Mouse (Mus musculus) limb, embryonic 13.5 days (tissue): ENCODE measurements around the gene Zfp3. TPM values are rescaled to one million over a fixed set of nuclear protein-coding genes. Genes with fewer than 3 reads are reported as not detected.
"Not testable (repeated sequence)": the region's sequence is repeated elsewhere in the genome, so short reads cannot be mapped to it uniquely, and the experiment has no call there.

Experiments used
- ATAC-seq: fragments of 200-750 bp; cut with Nextera tagmentation; 2 replicates; pipeline ENCODE4 v1.8.0; 2017; ENCODE audit warnings: low read depth, moderate number of reproducible peaks, moderate TSS enrichment; ENCODE audit not compliant: low FRiP score
- H3K27ac ChIP-seq: fragments of 300-500 bp; sonication (generic); 2 replicates; pipeline ENCODE4 v1.5.1; 2015; ENCODE audit warnings: inconsistent platforms, mild to moderate bottlenecking, moderate library complexity
- H3K27me3 ChIP-seq: fragments of 300-500 bp; sonication (generic); 2 replicates; pipeline ENCODE4 v1.6.1; 2015; ENCODE audit warnings: mild to moderate bottlenecking, inconsistent platforms
- H3K36me3 ChIP-seq: fragments of 300-500 bp; sonication (generic); 2 replicates; pipeline ENCODE4 v1.6.1; 2015; ENCODE audit warnings: inconsistent platforms, mild to moderate bottlenecking, moderate library complexity
- H3K4me1 ChIP-seq: fragments of 300-500 bp; sonication (generic); 2 replicates; pipeline ENCODE4 v1.6.1; 2015; ENCODE audit warnings: inconsistent platforms
- H3K4me2 ChIP-seq: fragments of 300-500 bp; sonication (generic); replicated peaks from 2 replicates; pipeline ENCODE4 v1.6.1; 2015; ENCODE audit warnings: inconsistent platforms, mild to moderate bottlenecking, moderate library complexity
- H3K4me3 ChIP-seq: fragments of 300-500 bp; sonication (generic); 2 replicates; pipeline ENCODE4 v1.5.1; 2015; ENCODE audit warnings: moderate library complexity, mild to moderate bottlenecking, inconsistent platforms
- H3K9ac ChIP-seq: fragments of 300-500 bp; sonication (generic); 2 replicates; pipeline ENCODE4 v1.6.1; 2015; ENCODE audit warnings: mild to moderate bottlenecking, inconsistent platforms
- H3K9me3 ChIP-seq: fragments of 300-500 bp; sonication (generic); 2 replicates; pipeline ENCODE4 v1.6.1; 2016; ENCODE audit warnings: inconsistent platforms
- WGBS: fragments of 180-500 bp; shearing (Covaris S2); methylation state at CpG from one replicate; pipeline ENCODE4 v1.1.7; 2015; 5-methylcytosine and 5-hydroxymethylcytosine counted together
- polyA plus RNA-seq: library from polyadenylated mRNA; unstranded; fragments of >200 nt; fragmentation: Nextera tagmentation; extraction: Ambion mirVana; gene quantifications from 2 replicates; pipeline ENCODE4 v1.2.1, GENCODE M21; 2015

Zfp3 gene
- polyA plus RNA-seq, 1 experiment from 2014 or later: 6.8 TPM

DNA sequence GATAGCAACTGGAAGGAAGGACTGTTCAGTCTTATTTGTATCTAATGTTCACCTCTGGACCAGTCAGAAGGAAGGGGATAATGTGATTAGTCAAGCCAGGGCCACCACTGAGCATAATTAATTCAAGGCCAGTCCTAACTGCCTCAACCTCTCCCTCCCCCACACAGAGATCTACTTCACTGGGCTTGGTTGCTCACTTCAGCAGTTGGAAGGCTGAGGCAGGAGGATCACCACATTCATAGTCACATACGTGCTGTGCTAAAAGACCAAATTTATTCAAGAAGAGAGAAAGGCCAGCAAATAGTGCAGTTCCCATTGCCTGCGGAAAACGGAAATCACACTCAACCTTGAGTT lies 450 bp upstream of the Zfp3 start:
- peak overlapping the region; percentile 61; the same call in 1 of the 2 replicates for H3K27ac ChIP-seq
- H3K4me2 ChIP-seq: peak overlapping the region; percentile 79
- H3K4me1 ChIP-seq: peaks cover 12% of the 10 kb centered on the region
- ATAC-seq: no peak
- peak overlapping the region; percentile 69 for H3K4me3 ChIP-seq
- no peaks in the 10 kb centered on the region for H3K9me3 ChIP-seq
- H3K27me3 ChIP-seq: no peaks in the 10 kb centered on the region
- peaks cover 8% of the 10 kb centered on the region; the same call in 1 of the 2 replicates for H3K36me3 ChIP-seq
- peak overlapping the region; percentile 77 for H3K9ac ChIP-seq
- 34% methylated on average over 3 of the region's 3 CpGs for WGBS

DNA sequence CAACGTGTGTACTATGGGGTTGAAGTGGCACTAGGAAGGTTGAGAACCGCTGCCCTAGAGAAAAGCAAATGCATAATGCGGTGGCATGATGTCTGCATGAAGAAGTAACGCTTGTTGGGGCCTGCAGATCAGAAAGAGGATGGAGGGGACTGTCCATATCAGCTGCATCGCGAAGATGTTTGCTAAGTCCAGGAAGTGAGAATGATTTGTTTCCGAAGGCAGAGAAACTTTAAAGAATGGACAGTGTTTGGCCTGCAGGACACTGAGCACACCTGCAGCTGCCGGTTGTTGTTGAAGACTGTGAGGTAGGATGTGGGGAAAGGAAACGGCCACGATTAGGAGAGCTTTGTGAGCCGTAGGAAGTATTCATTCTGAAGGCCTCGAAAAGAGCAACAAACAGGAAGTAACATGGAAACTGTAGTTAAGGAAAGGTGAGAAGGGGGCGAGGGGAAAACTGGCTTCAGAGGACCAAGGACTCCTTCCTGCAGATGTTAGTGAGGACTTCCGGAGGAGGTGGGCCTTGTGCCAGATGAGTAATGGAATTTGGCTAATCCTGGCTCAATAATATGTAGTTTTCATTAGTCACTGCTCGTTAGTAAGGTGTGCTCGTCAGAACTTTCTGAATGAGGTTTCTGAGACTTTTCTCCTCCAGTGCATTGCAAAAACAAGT lies 1.9 kb downstream of the Zfp3 start:
- no peak for ATAC-seq
- Histone ChIP-seq H3K9ac (no peak overlapping the region), H3K27me3 (no peaks in the 10 kb centered on the region), H3K4me3 (no peak overlapping the region), H3K9me3 (no peaks in the 10 kb centered on the region), H3K27ac (no peak overlapping the region; the same call in 1 of the 2 replicates), H3K4me2 (no peak overlapping the region), H3K36me3 (peaks cover 10% of the 10 kb centered on the region), H3K4me1 (peaks cover 12% of the 10 kb centered on the region)
- WGBS: 74% methylated on average over 16 of the region's 16 CpGs

DNA sequence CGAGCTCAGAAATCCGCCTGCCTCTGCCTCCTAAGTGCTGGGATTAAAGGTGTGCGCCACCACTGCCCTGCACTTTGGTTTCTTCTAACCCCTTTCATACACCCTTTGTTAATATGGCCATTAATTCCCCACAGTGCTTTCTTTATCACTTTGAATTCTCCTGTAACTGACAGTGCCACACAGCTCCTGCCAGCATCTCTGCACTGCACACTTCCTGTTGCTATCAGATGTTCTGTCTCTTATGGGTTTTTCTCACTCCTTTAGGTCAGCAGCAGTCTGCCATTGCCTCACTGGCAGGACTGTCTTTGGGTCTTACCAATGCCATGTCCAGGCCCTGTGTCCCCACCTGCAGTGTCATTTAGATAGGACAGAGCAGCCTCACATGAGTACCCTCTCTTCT lies 6.8 kb downstream of the Zfp3 start:
- Histone ChIP-seq H3K27ac (no peak overlapping the region), H3K9me3 (no peaks in the 10 kb centered on the region), H3K36me3 (peaks cover 44% of the 10 kb centered on the region), H3K27me3 (no peaks in the 10 kb centered on the region), H3K4me2 (no peak overlapping the region), H3K4me1 (no peaks in the 10 kb centered on the region; the same call in 1 of the 2 replicates), H3K9ac (no peak overlapping the region), H3K4me3 (no peak overlapping the region)
- 91% methylated on average over 3 of the region's 3 CpGs for WGBS
- no peak for ATAC-seq

DNA sequence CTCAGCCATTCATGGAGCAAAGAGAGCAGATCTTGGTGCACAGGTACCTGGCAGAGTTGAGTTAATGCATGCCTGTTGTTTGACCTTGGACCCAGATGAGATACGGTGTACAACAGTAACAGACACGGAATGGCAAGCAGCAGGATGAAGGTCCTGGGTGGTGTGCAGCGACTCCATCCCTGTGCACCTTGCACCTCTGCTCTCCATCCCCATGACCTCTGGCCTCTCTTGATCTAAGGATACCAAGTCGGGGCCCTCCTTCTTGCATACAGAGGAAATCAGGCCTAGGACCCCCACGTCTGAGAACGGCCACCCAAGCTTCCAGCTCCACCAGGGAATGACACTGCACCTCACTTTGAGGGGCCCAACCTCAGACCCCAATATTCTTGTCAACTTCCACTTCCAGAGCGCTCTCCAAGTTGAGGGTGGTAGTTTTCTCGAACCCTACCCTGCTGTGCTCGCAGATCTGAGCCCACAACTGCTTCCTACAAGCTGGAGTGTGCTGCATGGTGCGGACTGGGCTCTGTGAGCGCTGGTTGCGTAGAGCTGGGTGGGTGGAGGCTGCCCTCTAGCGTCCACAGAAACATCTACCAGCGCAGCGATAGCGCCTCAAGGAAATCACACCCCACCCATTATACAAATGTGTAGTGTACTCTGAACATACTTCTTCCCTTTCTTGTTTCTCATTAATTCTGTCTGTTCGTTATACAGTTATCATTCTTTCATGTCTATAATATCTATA lies 13.0 kb downstream of the Zfp3 start:
- Histone ChIP-seq H3K9ac (no peak overlapping the region), H3K36me3 (peaks cover 24% of the 10 kb centered on the region), H3K9me3 (no peaks in the 10 kb centered on the region), H3K27me3 (no peaks in the 10 kb centered on the region), H3K27ac (no peak overlapping the region), H3K4me2 (no peak overlapping the region), H3K4me3 (no peak overlapping the region), H3K4me1 (no peaks in the 10 kb centered on the region)
- WGBS: 27% methylated on average over 17 of the region's 17 CpGs
- ATAC-seq: no peak

DNA sequence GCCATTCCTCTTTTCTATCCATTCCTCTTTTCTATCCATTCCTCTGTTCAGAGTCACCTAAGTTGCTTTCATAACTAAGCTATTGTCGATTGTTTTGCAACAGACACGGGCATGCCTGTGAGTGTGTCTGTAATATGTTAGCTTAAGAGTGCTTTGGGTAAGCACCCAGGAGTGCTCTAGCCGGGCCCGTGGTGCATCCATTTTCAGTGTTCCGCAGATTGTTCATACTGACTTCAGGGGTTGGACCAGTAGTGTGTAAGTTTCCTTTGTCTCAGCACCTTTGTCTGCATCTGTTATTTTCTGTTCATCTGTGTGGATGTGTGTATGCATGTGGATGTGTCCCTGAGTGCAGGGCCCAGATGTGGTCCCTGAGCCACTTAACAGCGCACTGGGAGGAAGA lies 13.6 kb downstream of the Zfp3 start:
- H3K27ac ChIP-seq: no peak overlapping the region
- ATAC-seq: no peak
- H3K4me3 ChIP-seq: no peak overlapping the region
- H3K36me3 ChIP-seq: peaks cover 17% of the 10 kb centered on the region
- H3K4me1 ChIP-seq: no peaks in the 10 kb centered on the region
- no peaks in the 10 kb centered on the region for H3K27me3 ChIP-seq
- 76% methylated on average over 6 of the region's 6 CpGs for WGBS
- no peak overlapping the region for H3K9ac ChIP-seq
- no peaks in the 10 kb centered on the region for H3K9me3 ChIP-seq
- H3K4me2 ChIP-seq: no peak overlapping the region

DNA sequence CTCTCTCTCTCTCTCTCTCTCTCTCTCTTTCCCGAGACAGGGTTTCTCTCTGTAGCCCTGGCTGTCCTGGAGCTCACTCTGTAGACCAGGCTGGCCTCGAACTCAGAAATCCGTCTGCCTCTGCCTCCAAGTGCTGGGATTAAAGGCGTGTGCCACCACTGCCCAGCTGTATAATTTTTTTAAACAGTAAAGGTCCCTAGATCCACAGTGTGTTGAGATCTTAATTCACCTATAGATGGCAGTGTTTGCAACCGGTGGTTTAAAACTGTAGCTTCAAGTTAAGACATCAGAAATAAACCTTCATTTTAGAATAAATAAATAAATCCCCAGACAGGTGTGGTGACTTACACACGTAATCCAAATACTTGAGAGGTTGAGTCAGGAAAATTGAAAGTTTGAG lies 14.0 kb downstream of the Zfp3 start:
- 25% methylated on average over 6 of the region's 6 CpGs for WGBS
- H3K4me1 ChIP-seq, H3K9me3 ChIP-seq: not testable (repeated sequence)

DNA sequence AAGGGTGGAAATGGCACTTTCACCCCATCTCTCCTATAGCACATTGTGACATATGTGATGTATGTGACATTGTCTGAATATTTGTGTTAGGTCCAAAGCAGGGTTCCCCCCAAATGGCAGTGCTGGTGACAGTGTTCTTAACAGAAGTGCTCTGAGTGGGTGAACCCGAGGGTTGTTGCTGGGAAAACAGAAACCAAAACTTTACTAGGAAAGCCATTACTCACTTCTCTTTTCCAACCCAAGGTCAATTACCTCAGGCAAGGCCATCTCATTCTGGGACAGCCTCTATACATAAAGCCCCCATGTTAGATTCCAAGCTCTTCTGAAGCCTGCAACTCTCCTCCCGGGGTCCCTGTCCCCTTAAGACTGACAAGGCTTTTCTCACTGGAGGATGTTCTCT lies 21.9 kb downstream of the Zfp3 start:
- H3K27ac ChIP-seq: no peak overlapping the region
- no peaks in the 10 kb centered on the region for H3K36me3 ChIP-seq
- H3K4me1 ChIP-seq: no peaks in the 10 kb centered on the region
- no peak overlapping the region for H3K4me2 ChIP-seq
- H3K27me3 ChIP-seq: no peaks in the 10 kb centered on the region
- ATAC-seq: no peak
- no peak overlapping the region for H3K9ac ChIP-seq
- WGBS: 59% methylated on average over 2 of the region's 2 CpGs
- H3K4me3 ChIP-seq: no peak overlapping the region
- H3K9me3 ChIP-seq: no peaks in the 10 kb centered on the region

More for the DNA sequence above, 14.0 kb downstream of the Zfp3 start:
- not testable (repeated sequence) for H3K27ac ChIP-seq, H3K4me3 ChIP-seq, ATAC-seq, H3K9ac ChIP-seq, H3K4me2 ChIP-seq, H3K27me3 ChIP-seq
- peaks cover 15% of the 10 kb centered on the region for H3K36me3 ChIP-seq

DNA sequence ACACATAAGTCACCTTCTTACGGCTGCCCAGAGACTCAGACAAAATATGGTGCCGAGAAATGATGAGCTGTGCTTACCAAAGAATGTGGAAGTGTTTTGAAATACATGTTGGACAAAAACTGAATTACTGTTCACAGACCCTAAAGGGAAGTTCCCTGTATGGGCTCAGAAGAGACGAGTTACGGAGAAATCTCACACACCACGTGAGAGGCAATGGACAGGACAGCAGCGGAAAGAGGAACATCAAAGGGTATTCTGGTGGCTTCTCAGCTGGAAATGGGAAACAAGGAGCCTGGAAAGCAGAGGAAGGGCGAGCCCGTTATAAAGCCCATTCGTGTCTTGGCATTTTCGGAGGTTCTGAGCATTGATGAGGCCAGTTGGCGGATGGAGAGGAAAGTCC lies 23.0 kb downstream of the Zfp3 start:
- Histone ChIP-seq H3K36me3 (no peaks in the 10 kb centered on the region), H3K9ac (no peak overlapping the region), H3K4me1 (no peaks in the 10 kb centered on the region), H3K4me2 (no peak overlapping the region), H3K4me3 (no peak overlapping the region), H3K27ac (no peak overlapping the region), H3K9me3 (no peaks in the 10 kb centered on the region), H3K27me3 (no peaks in the 10 kb centered on the region)
- WGBS: 63% methylated on average over 11 of the region's 11 CpGs
- ATAC-seq: no peak

DNA sequence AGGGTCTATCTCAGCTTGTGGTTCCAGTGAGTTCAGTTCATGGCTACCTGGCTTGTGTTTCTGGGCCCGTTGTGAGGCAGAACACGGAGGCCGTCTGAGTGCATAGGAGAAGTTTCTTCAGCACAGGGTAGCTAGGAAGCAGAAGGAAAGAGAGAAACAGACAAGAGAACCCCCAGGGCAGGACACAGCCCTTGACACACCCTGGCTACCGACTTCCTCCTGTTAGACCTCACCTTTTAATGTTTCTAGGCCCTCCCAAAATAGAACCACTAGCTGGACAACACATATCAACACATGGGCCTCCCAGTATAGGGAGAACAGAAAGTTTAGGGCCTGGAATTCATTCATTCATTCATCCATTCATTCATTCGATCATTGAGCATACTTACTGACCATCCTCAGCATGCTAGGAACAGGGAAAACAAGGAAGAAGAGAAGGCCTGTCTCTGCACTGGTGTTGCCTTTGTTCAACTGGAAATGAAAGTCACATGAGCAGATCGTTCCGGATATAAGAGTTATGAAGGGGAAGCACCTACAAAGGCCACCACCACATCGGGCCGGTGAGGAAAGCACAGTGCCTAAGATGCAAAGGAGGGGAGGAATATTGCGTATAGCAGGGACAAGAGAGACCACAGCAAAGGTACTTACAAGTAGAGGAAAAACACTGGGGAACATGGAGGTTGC lies 25.1 kb downstream of the Zfp3 start:
- H3K27ac ChIP-seq: no peak overlapping the region
- H3K9me3 ChIP-seq: no peaks in the 10 kb centered on the region
- H3K4me2 ChIP-seq: no peak overlapping the region
- WGBS: 85% methylated on average over 10 of the region's 10 CpGs
- H3K4me1 ChIP-seq: no peaks in the 10 kb centered on the region
- H3K9ac ChIP-seq: no peak overlapping the region
- H3K4me3 ChIP-seq: no peak overlapping the region
- no peaks in the 10 kb centered on the region for H3K27me3 ChIP-seq
- no peak for ATAC-seq
- H3K36me3 ChIP-seq: no peaks in the 10 kb centered on the region

DNA sequence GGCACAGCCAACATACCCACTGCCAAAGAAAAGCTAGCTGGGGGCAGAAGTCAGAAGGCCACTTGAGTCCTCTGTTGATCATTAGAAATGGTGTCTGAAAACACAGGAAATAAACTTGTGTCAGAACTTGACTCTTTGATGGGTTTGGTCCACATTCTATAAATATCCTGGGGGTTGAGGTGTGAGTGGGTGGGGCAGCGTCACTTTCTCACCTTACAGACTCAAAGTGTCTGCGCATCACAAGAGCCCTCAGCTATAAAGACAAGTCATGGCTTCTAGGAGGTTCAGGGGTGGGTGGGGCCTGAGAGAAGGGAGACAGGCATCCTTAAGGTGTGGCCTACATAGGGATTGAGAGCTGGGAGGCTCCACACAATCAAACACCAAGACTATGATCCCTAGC lies 26.4 kb downstream of the Zfp3 start:
- Histone ChIP-seq H3K27me3 (no peaks in the 10 kb centered on the region), H3K4me2 (no peak overlapping the region), H3K4me1 (no peaks in the 10 kb centered on the region), H3K36me3 (no peaks in the 10 kb centered on the region), H3K9ac (no peak overlapping the region; the same call in 1 of the 2 replicates), H3K4me3 (no peak overlapping the region), H3K27ac (no peak overlapping the region), H3K9me3 (no peaks in the 10 kb centered on the region)
- 80% methylated on average over 2 of the region's 2 CpGs for WGBS
- ATAC-seq: no peak

DNA sequence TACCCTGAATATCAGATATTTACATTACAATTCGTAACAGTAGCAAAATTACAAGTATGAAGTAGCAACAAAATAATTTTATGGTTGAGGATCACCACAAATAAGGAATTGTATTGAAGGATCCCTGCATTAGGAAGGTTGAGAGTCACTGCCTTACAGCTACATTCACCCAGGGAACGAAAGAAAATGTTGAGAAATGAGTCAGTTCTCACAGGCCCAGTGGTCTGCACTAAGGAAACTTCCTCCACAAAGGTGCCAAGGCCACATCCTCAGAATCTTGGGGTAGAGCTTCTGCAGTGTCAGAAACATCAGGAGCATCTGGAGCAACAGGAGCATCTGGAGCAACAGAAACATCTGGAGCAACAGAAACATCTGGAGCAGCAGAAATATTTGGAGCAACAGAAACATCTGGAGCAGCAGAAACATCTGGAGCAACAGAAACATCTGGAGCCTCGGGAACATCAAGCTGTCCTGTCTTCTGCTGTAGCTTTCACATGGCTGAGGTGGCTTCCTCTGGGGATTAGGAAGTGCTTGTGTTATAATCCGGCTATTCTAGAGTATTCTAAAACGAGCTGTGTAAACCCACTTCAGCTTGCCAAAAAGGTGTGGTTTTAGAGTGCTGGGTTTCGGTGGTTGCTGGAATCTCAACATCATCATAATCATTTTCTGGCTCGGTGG lies 27.0 kb downstream of the Zfp3 start:
- no peak overlapping the region for H3K4me2 ChIP-seq
- ATAC-seq: no peak
- H3K36me3 ChIP-seq: no peaks in the 10 kb centered on the region
- H3K4me3 ChIP-seq: no peak overlapping the region
- H3K9ac ChIP-seq: no peak overlapping the region
- H3K9me3 ChIP-seq: no peaks in the 10 kb centered on the region
- H3K27me3 ChIP-seq: no peaks in the 10 kb centered on the region
- WGBS: 69% methylated on average over 7 of the region's 7 CpGs
- no peaks in the 10 kb centered on the region for H3K4me1 ChIP-seq
- no peak overlapping the region for H3K27ac ChIP-seq

DNA sequence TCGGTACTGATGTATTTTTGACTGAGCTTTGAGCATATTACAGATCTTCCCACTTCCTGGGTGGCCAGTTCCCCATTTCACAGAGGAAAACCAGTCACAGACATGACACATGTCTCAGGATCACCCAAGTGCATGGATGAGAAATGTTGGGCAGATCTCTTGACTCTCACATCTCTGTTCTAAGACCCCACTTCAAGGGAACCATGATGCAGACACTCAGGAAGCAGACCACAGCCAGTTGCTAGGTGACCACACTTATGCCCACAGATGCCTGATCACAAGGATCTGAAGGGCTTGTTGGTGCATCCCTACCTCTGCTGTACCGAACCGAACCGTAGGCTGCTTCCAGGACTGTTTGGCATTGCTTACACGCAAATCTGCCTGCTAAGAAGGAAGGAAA lies 27.7 kb downstream of the Zfp3 start:
- WGBS: 89% methylated on average over 5 of the region's 5 CpGs
- H3K4me3 ChIP-seq: no peak overlapping the region
- no peak overlapping the region for H3K9ac ChIP-seq
- no peak overlapping the region for H3K4me2 ChIP-seq
- no peak for ATAC-seq
- H3K9me3 ChIP-seq: no peaks in the 10 kb centered on the region
- no peaks in the 10 kb centered on the region for H3K27me3 ChIP-seq
- H3K27ac ChIP-seq: no peak overlapping the region
- H3K36me3 ChIP-seq: no peaks in the 10 kb centered on the region
- no peaks in the 10 kb centered on the region for H3K4me1 ChIP-seq
